9 mouse cellular contexts compared by ENCODE assay signal in genomic region chr15:89557996-89558390, GRCm38 (mm10). TPM values are rescaled to one million over a fixed set of nuclear protein-coding genes. Genes with fewer than 3 reads are reported as not detected.
DNase-seq lines count a peak whose midpoint lies in the region; ATAC-seq and TF ChIP-seq lines count a peak whose summit lies in the region.
"Had no signal": no experiment of that assay in that cellular context is flagged by ENCODE, and none has a peak within 500 bp of the region (broad histone marks: within the 10 kb centered on the region; RNA-seq: fewer than 3 reads in every experiment).

No protein-coding gene starts in this region.

- H3K27ac ChIP-seq in heart, embryonic 15.5 days: no peak overlapping the region
- H3K27ac ChIP-seq in forebrain, postnatal 0 days (ENCODE audit: low read depth, low read length): no peak overlapping the region
- no peak overlapping the region for H3K27ac ChIP-seq in midbrain, embryonic 14.5 days (replicated peaks; ENCODE audit: low read depth, low read length)

- 20% methylated on average over 34 of the region's 34 CpGs for WGBS in heart, embryonic 15.5 days
- WGBS in forebrain, postnatal 0 days: 12% methylated on average over 34 of the region's 34 CpGs
- 4% methylated on average over 34 of the region's 34 CpGs for WGBS in midbrain, embryonic 14.5 days

- H3K4me2 ChIP-seq in heart, embryonic 15.5 days: peak overlapping the region; percentile 60
- H3K4me2 ChIP-seq in forebrain, postnatal 0 days (ENCODE audit: low read depth): peak overlapping the region; percentile 13; the same call in 1 of the 2 replicates
- H3K4me2 ChIP-seq in midbrain, embryonic 14.5 days (ENCODE audit: low read length): peak overlapping the region; percentile 30

- no peak overlapping the region for H3K9ac ChIP-seq in heart, embryonic 15.5 days
- H3K9ac ChIP-seq in forebrain, postnatal 0 days: no peak overlapping the region
- H3K9ac ChIP-seq in midbrain, embryonic 14.5 days (replicated peaks; ENCODE audit: low read length): no peak overlapping the region

- H3K27me3 ChIP-seq in heart, embryonic 15.5 days: peaks cover 40% of the 10 kb centered on the region
- H3K27me3 ChIP-seq in forebrain, postnatal 0 days (ENCODE audit: insufficient read depth, low read length): 0 out of 2 replicates have a peak, but pooled peaks cover 5% of the 10 kb centered on the region
- peaks cover 29% of the 10 kb centered on the region for H3K27me3 ChIP-seq in midbrain, embryonic 14.5 days (ENCODE audit: control insufficient read depth, insufficient read depth, low read length)

- no peaks in the 10 kb centered on the region for H3K36me3 ChIP-seq in heart, embryonic 15.5 days
- no peaks in the 10 kb centered on the region; the same call in 1 of the 2 replicates for H3K36me3 ChIP-seq in forebrain, postnatal 0 days (ENCODE audit: insufficient read depth)
- 0 out of 2 replicates have a peak, but pooled peaks cover 2% of the 10 kb centered on the region for H3K36me3 ChIP-seq in midbrain, embryonic 14.5 days (ENCODE audit: control insufficient read depth, insufficient read depth, low read length)

- TF ChIP-seq CTCF in forebrain, postnatal 0 days (IDR thresholded peaks at IDR 0.05; ENCODE audit: low read depth): no peak

- no peaks in the 10 kb centered on the region for H3K9me3 ChIP-seq in heart, embryonic 15.5 days (replicated peaks)
- no peaks in the 10 kb centered on the region for H3K9me3 ChIP-seq in forebrain, postnatal 0 days (ENCODE audit: low read length)
- H3K9me3 ChIP-seq in midbrain, embryonic 14.5 days (ENCODE audit: control insufficient read depth, low read length): no peaks in the 10 kb centered on the region

- no peak for DNase-seq in heart, adult 9 months (ENCODE audit: low spot score in 2 of 2)
- DNase-seq in ZHBTc4 (ENCODE audit: low read depth, low spot score): peak; percentile 60
- DNase-seq in forebrain, postnatal 0 days: no peak
- DNase-seq in midbrain, embryonic 14.5 days: peak; percentile 37
- no peak for DNase-seq in gastrocnemius, postnatal 25 days
- no peak for DNase-seq in gastrocnemius, postnatal 14 days
- DNase-seq in urinary bladder, postnatal 14 days (ENCODE audit: low spot score): no peak
- DNase-seq: thymus, postnatal 4 days had no signal

- intact Hi-C loops in gastrocnemius, postnatal 14 days (cut with DNase I; ENCODE audit: low total_unique reads): no loop called here

- ATAC-seq in heart, embryonic 15.5 days (replicated peaks; ENCODE audit: insufficient number of reproducible peaks, insufficient read depth, low FRiP score, low read depth): no peak
- ATAC-seq in forebrain, postnatal 0 days: no peak; the same call in 1 of the 2 replicates
- no peak for ATAC-seq in midbrain, embryonic 14.5 days (ENCODE audit: low FRiP score, low TSS enrichment)

- H3K4me1 ChIP-seq in heart, embryonic 15.5 days (replicated peaks): peaks cover 33% of the 10 kb centered on the region
- no peaks in the 10 kb centered on the region for H3K4me1 ChIP-seq in forebrain, postnatal 0 days (ENCODE audit: insufficient read depth)
- no peaks in the 10 kb centered on the region for H3K4me1 ChIP-seq in midbrain, embryonic 14.5 days (ENCODE audit: control insufficient read depth, insufficient read depth, low read length)

- peak overlapping the region; percentile 38 for H3K4me3 ChIP-seq in heart, embryonic 15.5 days
- no peak overlapping the region for H3K4me3 ChIP-seq in forebrain, postnatal 0 days (ENCODE audit: low read depth, low read length)
- no peak overlapping the region for H3K4me3 ChIP-seq in midbrain, embryonic 14.5 days (replicated peaks; ENCODE audit: low read depth, low read length)

RNA-seq across cellular contexts. Expression of gene Acr, which starts 10.1 kb away (rescaled TPM):
- 0.08 and 0.22 TPM in 2 replicates for polyA plus RNA-seq in heart, embryonic 15.5 days (2015; fragmentation: Nextera tagmentation; extraction: Ambion mirVana)
- 2.0 and 3.6 TPM in 2 replicates for total RNA-seq in forebrain, postnatal 0 days (2014; rRNA removed)
- polyA plus RNA-seq in forebrain, postnatal 0 days (2015; fragmentation: Nextera tagmentation; extraction: Ambion mirVana): 1.3 and 2.0 TPM in 2 replicates
- polyA plus RNA-seq in midbrain, embryonic 14.5 days (2014; fragmentation: Nextera tagmentation; extraction: Ambion mirVana): 2.1 and 2.3 TPM in 2 replicates
- under 1 TPM; 0.27 to 0.36 TPM for total RNA-seq in gastrocnemius, postnatal 25 days (2021)
- under 1 TPM; 0.14 to 0.16 TPM for total RNA-seq in gastrocnemius, postnatal 14 days (2021)

RNA-seq across cellular contexts. Expression of gene Rabl2, which starts 33.7 kb away (rescaled TPM):
- 18.1 and 22.3 TPM in 2 replicates for polyA plus RNA-seq in heart, embryonic 15.5 days (2015; fragmentation: Nextera tagmentation; extraction: Ambion mirVana)
- 38.6 and 51.3 TPM in 2 replicates for total RNA-seq in forebrain, postnatal 0 days (2014; rRNA removed)
- 62.4 and 62.6 TPM in 2 replicates for polyA plus RNA-seq in forebrain, postnatal 0 days (2015; fragmentation: Nextera tagmentation; extraction: Ambion mirVana)
- 82.6 and 88.4 TPM in 2 replicates for polyA plus RNA-seq in midbrain, embryonic 14.5 days (2014; fragmentation: Nextera tagmentation; extraction: Ambion mirVana)
- total RNA-seq in gastrocnemius, postnatal 25 days (2021): 1 to 10 TPM; 1.8 to 1.9 TPM
- total RNA-seq in gastrocnemius, postnatal 14 days (2021): 1 to 10 TPM; 3.7 to 4.3 TPM

RNA-seq across cellular contexts. Expression of gene Shank3, which starts 58.6 kb away (rescaled TPM):
- polyA plus RNA-seq in heart, embryonic 15.5 days (2015; fragmentation: Nextera tagmentation; extraction: Ambion mirVana): 1.4 and 2.1 TPM in 2 replicates
- 38.9 and 42.4 TPM in 2 replicates for total RNA-seq in forebrain, postnatal 0 days (2014; rRNA removed)
- polyA plus RNA-seq in forebrain, postnatal 0 days (2015; fragmentation: Nextera tagmentation; extraction: Ambion mirVana): 5.9 and 10.6 TPM in 2 replicates
- 9.9 and 11.5 TPM in 2 replicates for polyA plus RNA-seq in midbrain, embryonic 14.5 days (2014; fragmentation: Nextera tagmentation; extraction: Ambion mirVana)
- total RNA-seq in gastrocnemius, postnatal 25 days (2021): 10 to 100 TPM; 12.8 to 17.5 TPM
- total RNA-seq in gastrocnemius, postnatal 14 days (2021): 10 to 100 TPM; 15.2 to 25.8 TPM

Comparison
In these comparisons a context has a peak if more than half of its experiments do, and no peak if none do; other contexts are left out.
1. DNase-seq: peak in ZHBTc4 (single experiment) and midbrain, embryonic 14.5 days (single experiment); none in heart, adult 9 months (0 of 2), forebrain, postnatal 0 days (single experiment), gastrocnemius, postnatal 25 days (single experiment), gastrocnemius, postnatal 14 days (single experiment) and urinary bladder, postnatal 14 days (single experiment).
2. Peak in every context shown above with its lines, with median percentiles within 50 percentile points of each other: H3K4me2 ChIP-seq.